Mouse (Mus musculus) limb, embryonic 11.5 days (tissue): ENCODE results near the gene Cyren. TPM values are rescaled to one million over a fixed set of nuclear protein-coding genes. Genes with fewer than 3 reads are reported as not detected.

ENCODE experiments used
- ATAC-seq: fragments of 200-750 bp; cut with Nextera tagmentation; 2 replicates; pipeline ENCODE4 v1.8.0; 2017; ENCODE audit warnings: low read depth; ENCODE audit not compliant: insufficient number of reproducible peaks, low FRiP score, low TSS enrichment
- DNase-seq: peaks from one replicate; pipeline ENCODE4 v3.0.0-alpha.2; 2015; ENCODE audit warnings: low spot score
- H3K27ac ChIP-seq: fragments of 300-500 bp; sonication (generic); replicated peaks from 2 replicates; pipeline ENCODE4 v1.5.1; 2014; ENCODE audit warnings: low read depth, mild to moderate bottlenecking, low read length
- H3K27me3 ChIP-seq: fragments of 300-500 bp; sonication (generic); 2 replicates; pipeline ENCODE4 v1.6.1; 2014; ENCODE audit warnings: mild to moderate bottlenecking, low read length, mixed read lengths; ENCODE audit not compliant: control insufficient read depth, insufficient read depth
- H3K36me3 ChIP-seq: fragments of 300-500 bp; sonication (generic); 2 replicates; pipeline ENCODE4 v1.6.1; 2014; ENCODE audit warnings: mild to moderate bottlenecking, low read length, moderate library complexity, mixed read lengths; ENCODE audit not compliant: control insufficient read depth, insufficient read depth
- H3K4me1 ChIP-seq: fragments of 300-500 bp; sonication (generic); 2 replicates; pipeline ENCODE4 v1.6.1; 2014; ENCODE audit warnings: low read length, mixed read lengths; ENCODE audit not compliant: control insufficient read depth, insufficient read depth
- H3K4me2 ChIP-seq: fragments of 300-500 bp; sonication (generic); 2 replicates; pipeline ENCODE4 v1.6.1; 2014; ENCODE audit warnings: low read depth, mild to moderate bottlenecking, moderate library complexity; ENCODE audit not compliant: severe bottlenecking
- H3K4me3 ChIP-seq: fragments of 300-500 bp; sonication (generic); 2 replicates; pipeline ENCODE4 v1.5.1; 2014; ENCODE audit warnings: low read depth, low read length
- H3K9ac ChIP-seq: fragments of 300-500 bp; sonication (generic); 2 replicates; pipeline ENCODE4 v1.6.1; 2014; ENCODE audit warnings: mild to moderate bottlenecking, low read length
- H3K9me3 ChIP-seq: fragments of 300-500 bp; sonication (generic); 2 replicates; pipeline ENCODE4 v1.6.1; 2016; ENCODE audit warnings: low read length; ENCODE audit not compliant: control insufficient read depth
- WGBS: fragments of 180-500 bp; shearing (Covaris S2); extraction: QIAGEN DNeasy Blood & Tissue Kit; methylation state at CpG from one replicate; pipeline ENCODE4 v1.1.7; 2014; 5-methylcytosine and 5-hydroxymethylcytosine counted together
- polyA plus RNA-seq: library from polyadenylated mRNA; unstranded; fragments of >200 nt; fragmentation: Nextera tagmentation; extraction: Ambion mirVana; gene quantifications from 2 replicates; pipeline ENCODE4 v1.2.1, GENCODE M21; 2014

The Cyren gene
- polyA plus RNA-seq, 1 experiment from 2014 or later, result 15.2 TPM

GRCm38 (mm10) chr6:34904361-34904760, 26.5 kb upstream of the Cyren start:
- H3K27ac ChIP-seq, result no peak overlapping the region

GRCm38 (mm10) chr6:34903851-34904250, 26.0 kb upstream of the Cyren start:
- Histone ChIP-seq H3K4me3 (no peak overlapping the region), H3K4me2 (no peak overlapping the region), H3K27ac (no peak overlapping the region), H3K27me3 (no peaks in the 10 kb centered on the region), H3K9ac (no peak overlapping the region), H3K9me3 (no peaks in the 10 kb centered on the region), H3K36me3 (peaks cover 2% of the 10 kb centered on the region), H3K4me1 (no peaks in the 10 kb centered on the region)
- WGBS, result 84% methylated on average over 10 of the region's 10 CpGs
- ATAC-seq (no peak), DNase-seq (no peak)

More at GRCm38 (mm10) chr6:34904361-34904760, 26.5 kb upstream of the Cyren start:
- H3K4me3 ChIP-seq, result no peak overlapping the region
- ATAC-seq (no peak), DNase-seq (no peak)
- no peaks in the 10 kb centered on the region for H3K4me1 ChIP-seq
- H3K36me3 ChIP-seq, result no peaks in the 10 kb centered on the region; the same call in none of the 2 replicates
- WGBS, result 86% methylated on average over 6 of the region's 6 CpGs
- no peak overlapping the region for H3K4me2 ChIP-seq
- no peaks in the 10 kb centered on the region for H3K27me3 ChIP-seq
- no peak overlapping the region for H3K9ac ChIP-seq
- no peaks in the 10 kb centered on the region for H3K9me3 ChIP-seq

GRCm38 (mm10) chr6:34903441-34903840, 25.6 kb upstream of the Cyren start:
- Histone ChIP-seq H3K9ac (no peak overlapping the region), H3K27ac (no peak overlapping the region), H3K9me3 (no peaks in the 10 kb centered on the region), H3K27me3 (no peaks in the 10 kb centered on the region), H3K4me3 (no peak overlapping the region), H3K4me1 (no peaks in the 10 kb centered on the region), H3K4me2 (no peak overlapping the region), H3K36me3 (peaks cover 2% of the 10 kb centered on the region)
- 77% methylated on average over 5 of the region's 5 CpGs for WGBS
- DNase-seq (no peak), ATAC-seq (no peak)

- Histone ChIP-seq H3K27ac (no peak overlapping the region), H3K4me3 (no peak overlapping the region), H3K27me3 (no peaks in the 10 kb centered on the region), H3K4me1 (no peaks in the 10 kb centered on the region), H3K9me3 (no peaks in the 10 kb centered on the region), H3K4me2 (no peak overlapping the region), H3K36me3 (peaks cover 2% of the 10 kb centered on the region), H3K9ac (no peak overlapping the region)
- DNase-seq (no peak), ATAC-seq (no peak)
- 91% methylated on average over 7 of the region's 7 CpGs for WGBS
These were observed 24.7 kb upstream of the Cyren start for GRCm38 (mm10) chr6:34902578-34902977.

DNA sequence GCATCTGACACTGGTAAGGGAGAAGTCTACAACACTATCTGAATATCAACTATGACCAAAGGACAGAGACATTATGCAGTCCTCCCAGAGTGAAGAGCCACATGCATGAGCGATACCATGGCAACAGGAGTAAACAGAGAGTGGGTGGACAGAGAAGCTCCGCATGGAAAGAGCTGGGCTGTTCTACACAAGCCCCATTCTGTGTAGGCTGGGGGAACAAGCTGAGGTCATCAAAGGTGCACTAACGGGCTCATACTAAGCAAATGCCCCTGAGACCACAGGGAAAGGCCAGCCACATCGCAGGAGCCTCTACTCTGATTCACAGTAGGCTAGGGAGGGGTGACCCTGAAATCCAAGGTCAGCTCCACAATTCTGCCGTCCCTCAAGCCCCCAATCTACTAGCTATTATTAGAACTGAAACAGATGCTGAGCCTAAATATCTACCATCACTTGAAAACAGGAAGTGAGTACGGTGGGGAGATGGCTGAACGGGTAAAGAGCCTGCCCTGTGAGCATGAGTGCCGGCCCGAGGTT, 24.1 kb upstream of the Cyren start:
- Histone ChIP-seq H3K4me3 (no peak overlapping the region), H3K9ac (no peak overlapping the region), H3K4me1 (no peaks in the 10 kb centered on the region), H3K9me3 (no peaks in the 10 kb centered on the region), H3K27ac (no peak overlapping the region), H3K27me3 (no peaks in the 10 kb centered on the region), H3K36me3 (peaks cover 2% of the 10 kb centered on the region), H3K4me2 (no peak overlapping the region)
- WGBS, result 86% methylated on average over 9 of the region's 9 CpGs
- ATAC-seq, result no peak
- DNase-seq, result no peak

- 58% methylated on average over 2 of the region's 2 CpGs for WGBS
These were observed 23.1 kb upstream of the Cyren start for GRCm38 (mm10) chr6:34900990-34901389.

GRCm38 (mm10) chr6:34899127-34899526, 21.3 kb upstream of the Cyren start:
- Histone ChIP-seq H3K36me3 (peaks cover 6% of the 10 kb centered on the region; the same call in 1 of the 2 replicates), H3K4me1 (no peaks in the 10 kb centered on the region), H3K27me3 (no peaks in the 10 kb centered on the region), H3K27ac (no peak overlapping the region), H3K9me3 (no peaks in the 10 kb centered on the region), H3K9ac (no peak overlapping the region), H3K4me3 (no peak overlapping the region), H3K4me2 (no peak overlapping the region)
- 84% methylated on average over 2 of the region's 2 CpGs for WGBS
- ATAC-seq (no peak), DNase-seq (no peak)

More at GRCm38 (mm10) chr6:34900990-34901389, 23.1 kb upstream of the Cyren start:
- Histone ChIP-seq H3K4me1 (no peaks in the 10 kb centered on the region), H3K36me3 (peaks cover 5% of the 10 kb centered on the region), H3K4me2 (no peak overlapping the region), H3K27me3 (no peaks in the 10 kb centered on the region), H3K9me3 (no peaks in the 10 kb centered on the region), H3K27ac (no peak overlapping the region), H3K9ac (no peak overlapping the region), H3K4me3 (no peak overlapping the region)
- ATAC-seq, result no peak
- DNase-seq, result no peak

- Histone ChIP-seq H3K27me3 (no peaks in the 10 kb centered on the region), H3K4me3 (no peak overlapping the region), H3K4me2 (no peak overlapping the region), H3K9me3 (no peaks in the 10 kb centered on the region), H3K27ac (no peak overlapping the region), H3K36me3 (peaks cover 12% of the 10 kb centered on the region), H3K4me1 (no peaks in the 10 kb centered on the region), H3K9ac (no peak overlapping the region)
- DNase-seq (no peak), ATAC-seq (no peak; the same call in 1 of the 2 replicates)
- 58% methylated on average over 16 of the region's 16 CpGs for WGBS
These were observed 18.4 kb upstream of the Cyren start for GRCm38 (mm10) chr6:34896168-34896780.

GRCm38 (mm10) chr6:34895569-34895968, 17.7 kb upstream of the Cyren start:
- no peak overlapping the region for H3K4me2 ChIP-seq
- no peak overlapping the region for H3K9ac ChIP-seq
- no peaks in the 10 kb centered on the region for H3K4me1 ChIP-seq
- no peak overlapping the region for H3K4me3 ChIP-seq
- no peaks in the 10 kb centered on the region for H3K27me3 ChIP-seq
- 85% methylated on average over 7 of the region's 7 CpGs for WGBS
- H3K9me3 ChIP-seq, result no peaks in the 10 kb centered on the region
- DNase-seq, result no peak
- no peak overlapping the region for H3K27ac ChIP-seq
- no peak for ATAC-seq
- H3K36me3 ChIP-seq, result peaks cover 14% of the 10 kb centered on the region
